Mouse (Mus musculus) cortical plate, adult 2 months (tissue): ENCODE data around the gene Dohh. TPM values are rescaled to one million over a fixed set of nuclear protein-coding genes. Genes with fewer than 3 reads are reported as not detected.
A peak's percentile ranks its signal among the peaks of the same experiment; 100 is the strongest.

Experiments
- H3K27ac ChIP-seq: fragments of 200-500 bp; 2 replicates; pipeline ENCODE4 v1.5.1; 2012; ENCODE audit warnings: low read length, control low read depth, inconsistent platforms; ENCODE audit not compliant: insufficient read depth
- H3K4me1 ChIP-seq: fragments of 200-500 bp; 2 replicates; pipeline ENCODE4 v1.6.1; 2011; ENCODE audit warnings: low read length; ENCODE audit not compliant: control insufficient read depth, insufficient read depth
- H3K4me3 ChIP-seq: fragments of 200-500 bp; 2 replicates; pipeline ENCODE4 v1.5.1; 2011; ENCODE audit warnings: mild to moderate bottlenecking, low read length, control low read depth; ENCODE audit not compliant: insufficient read depth
- CTCF ChIP-seq: fragments of 200-500 bp; IDR thresholded peaks from 2 replicates; pipeline ENCODE4 v1.5.1; 2011; ENCODE audit warnings: mild to moderate bottlenecking, control low read depth, low read length; ENCODE audit not compliant: insufficient read depth; ENCODE audit errors: extremely low read depth
- POLR2A ChIP-seq: fragments of 200-500 bp; IDR thresholded peaks from 2 replicates; pipeline ENCODE4 v1.6.1; 2011; ENCODE audit warnings: mild to moderate bottlenecking, low read length, control low read depth; ENCODE audit not compliant: insufficient read depth; ENCODE audit errors: extremely low read depth
- polyA plus RNA-seq: library from polyadenylated mRNA; depleted of rRNA; stranded (reverse); fragments of >200 nt; gene quantifications from 2 replicates; pipeline ENCODE4 v1.2.3, GENCODE M21; 2012; rRNA removed

Dohh gene
- 106 and 108 TPM in 2 replicates for polyA plus RNA-seq

- H3K4me1 ChIP-seq = peaks cover 4% of the 10 kb centered on the region
- H3K4me3 ChIP-seq = peak within 1 kb of the TSS; percentile 71
- no peak within 1 kb of the TSS for H3K27ac ChIP-seq
- TF ChIP-seq POLR2A = peak; percentile 91
- TF ChIP-seq CTCF = no peak
Measured at GRCm38 (mm10) chr10:81383802-81384604, at the start of gene Dohh, which contains the start of gene Gm48551. Gene Dohh, plus strand, starts transcription at chr10:81384428. Gene Gm48551, plus strand, starts transcription at chr10:81384466.

GRCm38 (mm10) chr10:81335393-81336340, 48.6 kb upstream of the Dohh start:
- no peak for TF ChIP-seq CTCF
- TF ChIP-seq POLR2A = no peak
- Histone ChIP-seq H3K4me3 (no peak overlapping the region), H3K4me1 (no peaks in the 10 kb centered on the region), H3K27ac (no peak overlapping the region)

GRCm38 (mm10) chr10:81336558-81336957, 47.7 kb upstream of the Dohh start:
- Histone ChIP-seq H3K27ac (no peak overlapping the region), H3K4me1 (no peaks in the 10 kb centered on the region), H3K4me3 (no peak overlapping the region)
- TF ChIP-seq CTCF (no peak), POLR2A (no peak)

- TF ChIP-seq POLR2A (no peak), CTCF (no peak)
- no peak overlapping the region for H3K4me3 ChIP-seq
- no peaks in the 10 kb centered on the region for H3K4me1 ChIP-seq
- H3K27ac ChIP-seq = no peak overlapping the region
Measured at GRCm38 (mm10) chr10:81340551-81341332, 43.5 kb upstream of the Dohh start.

- Histone ChIP-seq H3K4me3 (no peak overlapping the region), H3K4me1 (no peaks in the 10 kb centered on the region), H3K27ac (no peak overlapping the region)
- peak; percentile 35 for TF ChIP-seq CTCF
- TF ChIP-seq POLR2A = no peak
Measured at GRCm38 (mm10) chr10:81341333-81341949, 42.8 kb upstream of the Dohh start.

- Histone ChIP-seq H3K4me1 (no peaks in the 10 kb centered on the region), H3K27ac (no peak within 1 kb of the TSS), H3K4me3 (0 out of 2 replicates have a peak within 1 kb of the TSS, but pooled peaks have one; percentile 12)
- TF ChIP-seq POLR2A (no peak), CTCF (no peak)
Measured at GRCm38 (mm10) chr10:81342686-81343505, 41.3 kb upstream of the Dohh start, which contains the start of gene Gipc3. Gene Gipc3, minus strand, starts transcription at chr10:81343266.

- Histone ChIP-seq H3K4me3 (no peak overlapping the region), H3K27ac (no peak overlapping the region), H3K4me1 (no peaks in the 10 kb centered on the region)
- TF ChIP-seq POLR2A = no peak
Measured at GRCm38 (mm10) chr10:81344421-81345161, 39.6 kb upstream of the Dohh start.

- Histone ChIP-seq H3K4me3 (no peak overlapping the region), H3K27ac (no peak overlapping the region), H3K4me1 (no peaks in the 10 kb centered on the region)
- TF ChIP-seq CTCF (no peak), POLR2A (no peak)
Measured at GRCm38 (mm10) chr10:81345162-81345534, 39.1 kb upstream of the Dohh start.
